Mouse (Mus musculus): ENCODE results near the gene Grm4. TPM values are rescaled to one million over a fixed set of nuclear protein-coding genes. Genes with fewer than 3 reads are reported as not detected.

Gene Grm4
- polyA plus RNA-seq, 1 experiment: 310 TPM

GRCm38 (mm10) chr17:27466620-27467019, 54.6 kb downstream of the Grm4 start:
- WGBS: 24% methylated on average over 6 of the region's 6 CpGs

GRCm38 (mm10) chr17:27465924-27466323, 55.3 kb downstream of the Grm4 start:
- TF ChIP-seq POLR2A (IDR thresholded peaks at IDR 0.05; ENCODE audit: borderline replicate concordance, insufficient read depth, low read length) (no peak), CTCF (IDR thresholded peaks at IDR 0.05; ENCODE audit: borderline replicate concordance, insufficient read depth, low read depth, low read length) (no peak)
- Histone ChIP-seq H3K27ac (ENCODE audit: insufficient read depth, low read length) (peak overlapping the region; percentile 53), H3K27me3 (ENCODE audit: control insufficient read depth, insufficient read depth, low read length) (no peaks in the 10 kb centered on the region), H3K4me1 (ENCODE audit: control insufficient read depth, insufficient read depth, low read length) (peaks cover 65% of the 10 kb centered on the region), H3K4me3 (replicated peaks; ENCODE audit: insufficient read depth, low read depth, low read length) (no peak overlapping the region)
- DNase-seq: no peak
- WGBS: 56% methylated on average over 8 of the region's 8 CpGs

More at GRCm38 (mm10) chr17:27466620-27467019, 54.6 kb downstream of the Grm4 start:
- H3K4me3 ChIP-seq (replicated peaks; ENCODE audit: insufficient read depth, low read depth, low read length): no peak overlapping the region
- no peaks in the 10 kb centered on the region for H3K27me3 ChIP-seq (ENCODE audit: control insufficient read depth, insufficient read depth, low read length)
- no peak for DNase-seq
- TF ChIP-seq POLR2A (IDR thresholded peaks at IDR 0.05; ENCODE audit: borderline replicate concordance, insufficient read depth, low read length) (no peak), CTCF (IDR thresholded peaks at IDR 0.05; ENCODE audit: borderline replicate concordance, insufficient read depth, low read depth, low read length) (no peak)
- peak overlapping the region; percentile 53 for H3K27ac ChIP-seq (ENCODE audit: insufficient read depth, low read length)
- peaks cover 71% of the 10 kb centered on the region for H3K4me1 ChIP-seq (ENCODE audit: control insufficient read depth, insufficient read depth, low read length)

DNA sequence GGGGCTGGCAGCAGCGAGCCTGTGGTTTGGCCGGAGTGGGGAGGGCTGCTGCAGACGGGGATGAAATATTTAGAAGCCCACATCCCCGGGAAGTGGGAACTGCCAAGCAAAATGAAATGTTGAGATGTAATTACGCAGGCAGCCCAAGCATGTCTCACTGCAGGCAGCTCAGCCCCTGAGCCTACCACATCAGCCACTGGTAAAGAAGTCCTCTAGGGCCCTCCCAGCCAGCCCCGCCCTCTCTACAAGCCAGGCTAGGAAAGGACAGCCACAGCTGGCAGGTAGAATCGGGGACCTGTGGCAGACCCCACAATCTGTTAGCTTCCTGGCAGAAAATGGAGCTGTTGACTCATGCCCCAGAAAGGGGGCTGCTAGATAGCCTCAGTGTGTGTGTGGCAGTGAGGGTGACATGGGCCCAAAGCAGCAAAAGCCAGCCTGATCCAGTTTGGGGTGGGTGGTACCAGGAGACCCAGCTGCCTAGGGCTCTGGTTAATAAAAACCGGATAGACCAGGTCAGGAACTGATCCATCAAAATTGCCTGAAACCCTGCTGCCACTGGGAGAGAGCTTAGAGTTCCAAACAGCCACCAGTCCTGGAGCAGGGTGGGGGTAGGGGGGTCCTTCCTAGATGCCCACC, 56.8 kb downstream of the Grm4 start:
- WGBS: 31% methylated on average over 8 of the region's 8 CpGs
- Histone ChIP-seq H3K4me3 (replicated peaks; ENCODE audit: insufficient read depth, low read depth, low read length) (no peak overlapping the region), H3K4me1 (ENCODE audit: control insufficient read depth, insufficient read depth, low read length) (peaks cover 66% of the 10 kb centered on the region), H3K27ac (ENCODE audit: insufficient read depth, low read length) (peak overlapping the region; percentile 53), H3K27me3 (ENCODE audit: control insufficient read depth, insufficient read depth, low read length) (no peaks in the 10 kb centered on the region)
- DNase-seq: no peak
- TF ChIP-seq CTCF (IDR thresholded peaks at IDR 0.05; ENCODE audit: borderline replicate concordance, insufficient read depth, low read depth, low read length): no peak
- no peak for TF ChIP-seq POLR2A (IDR thresholded peaks at IDR 0.05; ENCODE audit: borderline replicate concordance, insufficient read depth, low read length)

DNA sequence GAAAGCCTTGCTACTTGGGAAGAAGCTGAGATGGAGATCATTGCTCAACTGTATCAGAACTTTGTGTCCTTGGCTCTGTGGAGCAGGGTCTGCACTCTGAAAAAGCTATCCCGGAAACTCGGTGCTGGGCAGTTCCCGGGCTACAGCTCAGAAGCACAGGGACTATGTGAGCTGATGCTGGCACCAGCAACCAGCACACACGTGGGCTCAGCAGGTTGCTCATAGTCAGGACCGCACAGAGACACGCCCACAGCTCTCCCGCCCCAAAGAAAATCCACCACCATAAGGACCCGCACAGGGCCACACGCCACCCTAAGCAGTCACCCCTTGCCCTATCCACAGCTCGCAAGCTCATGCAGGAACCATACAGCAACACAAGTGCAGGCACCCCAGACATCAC, 61.2 kb downstream of the Grm4 start:
- Histone ChIP-seq H3K27me3 (ENCODE audit: control insufficient read depth, insufficient read depth, low read length) (no peaks in the 10 kb centered on the region), H3K27ac (ENCODE audit: insufficient read depth, low read length) (peak overlapping the region; percentile 79), H3K4me3 (replicated peaks; ENCODE audit: insufficient read depth, low read depth, low read length) (no peak overlapping the region), H3K4me1 (ENCODE audit: control insufficient read depth, insufficient read depth, low read length) (peaks cover 72% of the 10 kb centered on the region)
- DNase-seq: peak; percentile 67 to 77
- TF ChIP-seq CTCF (IDR thresholded peaks at IDR 0.05; ENCODE audit: borderline replicate concordance, insufficient read depth, low read depth, low read length) (no peak), POLR2A (IDR thresholded peaks at IDR 0.05; ENCODE audit: borderline replicate concordance, insufficient read depth, low read length) (no peak)
- 16% methylated on average over 10 of the region's 10 CpGs for WGBS

- WGBS: 22% methylated on average over 3 of the region's 3 CpGs
- H3K4me3 ChIP-seq (replicated peaks; ENCODE audit: insufficient read depth, low read depth, low read length): no peak overlapping the region
- TF ChIP-seq POLR2A (IDR thresholded peaks at IDR 0.05; ENCODE audit: borderline replicate concordance, insufficient read depth, low read length) (no peak), CTCF (IDR thresholded peaks at IDR 0.05; ENCODE audit: borderline replicate concordance, insufficient read depth, low read depth, low read length) (no peak)
- H3K27ac ChIP-seq (ENCODE audit: insufficient read depth, low read length): peak overlapping the region; percentile 79
- H3K4me1 ChIP-seq (ENCODE audit: control insufficient read depth, insufficient read depth, low read length): peaks cover 71% of the 10 kb centered on the region
- H3K27me3 ChIP-seq (ENCODE audit: control insufficient read depth, insufficient read depth, low read length): no peaks in the 10 kb centered on the region
- DNase-seq: peak; percentile 69 to 71
These were observed 62.0 kb downstream of the Grm4 start for GRCm38 (mm10) chr17:27459241-27459640.

- H3K4me3 ChIP-seq (replicated peaks; ENCODE audit: insufficient read depth, low read depth, low read length): no peak overlapping the region
- WGBS: 35% methylated on average over 3 of the region's 3 CpGs
- DNase-seq: peak in 1 of 2 experiments; percentile 63
- H3K4me1 ChIP-seq (ENCODE audit: control insufficient read depth, insufficient read depth, low read length): peaks cover 74% of the 10 kb centered on the region
- peak overlapping the region; percentile 79 for H3K27ac ChIP-seq (ENCODE audit: insufficient read depth, low read length)
- TF ChIP-seq POLR2A (IDR thresholded peaks at IDR 0.05; ENCODE audit: borderline replicate concordance, insufficient read depth, low read length) (no peak), CTCF (IDR thresholded peaks at IDR 0.05; ENCODE audit: borderline replicate concordance, insufficient read depth, low read depth, low read length) (no peak)
- H3K27me3 ChIP-seq (ENCODE audit: control insufficient read depth, insufficient read depth, low read length): no peaks in the 10 kb centered on the region
These were observed 63.2 kb downstream of the Grm4 start for GRCm38 (mm10) chr17:27457863-27458494.

- no peak for DNase-seq
- no peak overlapping the region for H3K4me3 ChIP-seq (replicated peaks; ENCODE audit: insufficient read depth, low read depth, low read length)
- peaks cover 81% of the 10 kb centered on the region for H3K4me1 ChIP-seq (ENCODE audit: control insufficient read depth, insufficient read depth, low read length)
- peak overlapping the region; percentile 79 for H3K27ac ChIP-seq (ENCODE audit: insufficient read depth, low read length)
- no peak for TF ChIP-seq CTCF (IDR thresholded peaks at IDR 0.05; ENCODE audit: borderline replicate concordance, insufficient read depth, low read depth, low read length)
- no peak for TF ChIP-seq POLR2A (IDR thresholded peaks at IDR 0.05; ENCODE audit: borderline replicate concordance, insufficient read depth, low read length)
- no peaks in the 10 kb centered on the region for H3K27me3 ChIP-seq (ENCODE audit: control insufficient read depth, insufficient read depth, low read length)
- 62% methylated on average over 9 of the region's 9 CpGs for WGBS
These were observed 64.1 kb downstream of the Grm4 start for GRCm38 (mm10) chr17:27457038-27457577.

- DNase-seq: peak; percentile 97 to 100
These were observed 64.8 kb downstream of the Grm4 start for GRCm38 (mm10) chr17:27456364-27456763.

More at GRCm38 (mm10) chr17:27456364-27456763, 64.8 kb downstream of the Grm4 start:
- peaks cover 89% of the 10 kb centered on the region for H3K4me1 ChIP-seq (ENCODE audit: control insufficient read depth, insufficient read depth, low read length)
- peak overlapping the region; percentile 86 for H3K27ac ChIP-seq (ENCODE audit: insufficient read depth, low read length)
- no peak overlapping the region for H3K4me3 ChIP-seq (replicated peaks; ENCODE audit: insufficient read depth, low read depth, low read length)
- WGBS: 3% methylated on average over 11 of the region's 11 CpGs
- no peaks in the 10 kb centered on the region for H3K27me3 ChIP-seq (ENCODE audit: control insufficient read depth, insufficient read depth, low read length)
- TF ChIP-seq CTCF (IDR thresholded peaks at IDR 0.05; ENCODE audit: borderline replicate concordance, insufficient read depth, low read depth, low read length) (peak; percentile 26; the same call in 1 of the 2 replicates), POLR2A (IDR thresholded peaks at IDR 0.05; ENCODE audit: borderline replicate concordance, insufficient read depth, low read length) (no peak; the same call in 1 of the 2 replicates)
